Mouse (Mus musculus): ENCODE data around the gene 1700018F24Rik. TPM values are rescaled to one million over a fixed set of nuclear protein-coding genes. Genes with fewer than 3 reads are reported as not detected.

Gene 1700018F24Rik
- polyA plus RNA-seq, 1 experiment: not detected

- WGBS: 99% methylated on average over 2 of the region's 2 CpGs
- no peak for DNase-seq
- peaks cover 3% of the 10 kb centered on the region; the same call in 1 of the 2 replicates for H3K4me1 ChIP-seq (ENCODE audit: control insufficient read depth, insufficient read depth, low read length)
- no peak overlapping the region for H3K4me3 ChIP-seq (replicated peaks; ENCODE audit: insufficient read depth, low read depth, low read length)
- no peaks in the 10 kb centered on the region for H3K27me3 ChIP-seq (ENCODE audit: control insufficient read depth, insufficient read depth, low read length)
- no peak overlapping the region for H3K27ac ChIP-seq (ENCODE audit: insufficient read depth, low read length)
- TF ChIP-seq CTCF (IDR thresholded peaks at IDR 0.05; ENCODE audit: borderline replicate concordance, insufficient read depth, low read depth, low read length): no peak
- TF ChIP-seq POLR2A (IDR thresholded peaks at IDR 0.05; ENCODE audit: borderline replicate concordance, insufficient read depth, low read length): no peak
These were observed 45.4 kb downstream of the 1700018F24Rik start for GRCm38 (mm10) chr5:145088186-145088585.

GRCm38 (mm10) chr5:145089878-145090277 is 47.1 kb downstream of the 1700018F24Rik start:
- 85% methylated on average over 3 of the region's 3 CpGs for WGBS

More at GRCm38 (mm10) chr5:145089878-145090277, 47.1 kb downstream of the 1700018F24Rik start:
- H3K4me3 ChIP-seq (replicated peaks; ENCODE audit: insufficient read depth, low read depth, low read length): no peak overlapping the region
- no peak overlapping the region for H3K27ac ChIP-seq (ENCODE audit: insufficient read depth, low read length)
- no peaks in the 10 kb centered on the region for H3K27me3 ChIP-seq (ENCODE audit: control insufficient read depth, insufficient read depth, low read length)
- peaks cover 3% of the 10 kb centered on the region; the same call in 1 of the 2 replicates for H3K4me1 ChIP-seq (ENCODE audit: control insufficient read depth, insufficient read depth, low read length)
- no peak for DNase-seq
- TF ChIP-seq POLR2A (IDR thresholded peaks at IDR 0.05; ENCODE audit: borderline replicate concordance, insufficient read depth, low read length) (no peak), CTCF (IDR thresholded peaks at IDR 0.05; ENCODE audit: borderline replicate concordance, insufficient read depth, low read depth, low read length) (no peak)

Other genes with a start within 250 kb of the 1700018F24Rik start
- gene Smurf1, start 77.1 kb upstream of the 1700018F24Rik start, polyA plus RNA-seq (2012; rRNA removed): 21.6 and 21.9 TPM in 2 replicates
- gene Gm4871, start 10.2 kb upstream of the 1700018F24Rik start, polyA plus RNA-seq (2012; rRNA removed): not detected in 2 replicates
- 214 and 221 TPM in 2 replicates for gene Arpc1a, start 40.8 kb downstream of the 1700018F24Rik start, polyA plus RNA-seq (2012; rRNA removed)
- not detected in 2 replicates for gene Kpna7, start 41.0 kb downstream of the 1700018F24Rik start, polyA plus RNA-seq (2012; rRNA removed)
- 46.2 and 50.2 TPM in 2 replicates for gene Arpc1b, start 71.2 kb downstream of the 1700018F24Rik start, polyA plus RNA-seq (2012; rRNA removed)
- gene Pdap1, start 97.2 kb downstream of the 1700018F24Rik start, polyA plus RNA-seq (2012; rRNA removed): 61.0 and 70.4 TPM in 2 replicates
- gene Bud31, start 97.4 kb downstream of the 1700018F24Rik start, polyA plus RNA-seq (2012; rRNA removed): 101 and 106 TPM in 2 replicates
- 20.2 and 22.4 TPM in 2 replicates for gene Ptcd1, start 124.1 kb downstream of the 1700018F24Rik start, polyA plus RNA-seq (2012; rRNA removed)
- 40.7 and 40.9 TPM in 2 replicates for gene Cpsf4, start 124.2 kb downstream of the 1700018F24Rik start, polyA plus RNA-seq (2012; rRNA removed)
- gene Atp5j2, start 149.1 kb downstream of the 1700018F24Rik start, polyA plus RNA-seq (2012; rRNA removed): 438 and 445 TPM in 2 replicates
- gene Zkscan14, start 158.9 kb downstream of the 1700018F24Rik start, polyA plus RNA-seq (2012; rRNA removed): 9.9 and 10.3 TPM in 2 replicates
- 11.0 and 11.2 TPM in 2 replicates for gene Zkscan5, start 161.6 kb downstream of the 1700018F24Rik start, polyA plus RNA-seq (2012; rRNA removed)
- gene Zfp655, start 188.7 kb downstream of the 1700018F24Rik start, polyA plus RNA-seq (2012; rRNA removed): 26.5 and 26.9 TPM in 2 replicates
- gene Zscan25, start 237.5 kb downstream of the 1700018F24Rik start, polyA plus RNA-seq (2012; rRNA removed): 17.7 and 20.5 TPM in 2 replicates